Mouse (Mus musculus): ENCODE results near the gene Nod1. TPM values are rescaled to one million over a fixed set of nuclear protein-coding genes. Genes with fewer than 3 reads are reported as not detected.

The Nod1 gene
- polyA plus RNA-seq, 1 experiment from 2014 or later, result 3.3 TPM

GRCm38 (mm10) chr6:54988141-54988540, 15.7 kb upstream of the Nod1 start:
- H3K27ac ChIP-seq (ENCODE audit: low read depth), result no peak overlapping the region
- ATAC-seq (no peak), DNase-seq (no peak)
- peaks cover 17% of the 10 kb centered on the region for H3K4me1 ChIP-seq (ENCODE audit: insufficient read depth)
- no peak overlapping the region for H3K4me2 ChIP-seq (ENCODE audit: low read depth, low read length)
- H3K9ac ChIP-seq (replicated peaks), result no peak overlapping the region
- no peak for TF ChIP-seq EP300 (IDR thresholded peaks at IDR 0.05; ENCODE audit: low read depth)
- no peaks in the 10 kb centered on the region for H3K9me3 ChIP-seq (ENCODE audit: low read length)
- H3K4me3 ChIP-seq (ENCODE audit: low read depth, low read length), result no peak overlapping the region
- no peaks in the 10 kb centered on the region for H3K27me3 ChIP-seq (ENCODE audit: insufficient read depth, low read length)
- WGBS (ENCODE audit: insufficient replicate concordance), result 83% methylated on average over 6 of the region's 6 CpGs
- H3K36me3 ChIP-seq (replicated peaks; ENCODE audit: insufficient read depth, low read length), result no peaks in the 10 kb centered on the region

GRCm38 (mm10) chr6:54984096-54984495, 11.7 kb upstream of the Nod1 start:
- TF ChIP-seq EP300 (IDR thresholded peaks at IDR 0.05; ENCODE audit: low read depth) (no peak), CTCF (IDR thresholded peaks at IDR 0.05; ENCODE audit: low read depth) (no peak)
- Histone ChIP-seq H3K9me3 (ENCODE audit: low read length) (no peaks in the 10 kb centered on the region), H3K4me3 (ENCODE audit: low read depth, low read length) (no peak overlapping the region)

GRCm38 (mm10) chr6:54983526-54984050, 11.2 kb upstream of the Nod1 start:
- no peak overlapping the region for H3K4me2 ChIP-seq (ENCODE audit: low read depth, low read length)
- DNase-seq, result no peak
- H3K27me3 ChIP-seq (ENCODE audit: insufficient read depth, low read length), result no peaks in the 10 kb centered on the region
- 86% methylated on average over 4 of the region's 4 CpGs for WGBS (ENCODE audit: insufficient replicate concordance)
- no peak for ATAC-seq
- no peak overlapping the region for H3K4me3 ChIP-seq (ENCODE audit: low read depth, low read length)
- H3K36me3 ChIP-seq (replicated peaks; ENCODE audit: insufficient read depth, low read length), result no peaks in the 10 kb centered on the region
- H3K4me1 ChIP-seq (ENCODE audit: insufficient read depth), result no peaks in the 10 kb centered on the region
- no peaks in the 10 kb centered on the region for H3K9me3 ChIP-seq (ENCODE audit: low read length)
- H3K9ac ChIP-seq (replicated peaks), result no peak overlapping the region
- TF ChIP-seq EP300 (IDR thresholded peaks at IDR 0.05; ENCODE audit: low read depth), result no peak
- TF ChIP-seq CTCF (IDR thresholded peaks at IDR 0.05; ENCODE audit: low read depth), result no peak
- no peak overlapping the region for H3K27ac ChIP-seq (ENCODE audit: low read depth)

More at GRCm38 (mm10) chr6:54984096-54984495, 11.7 kb upstream of the Nod1 start:
- Histone ChIP-seq H3K4me1 (ENCODE audit: insufficient read depth) (no peaks in the 10 kb centered on the region), H3K27ac (ENCODE audit: low read depth) (no peak overlapping the region), H3K36me3 (replicated peaks; ENCODE audit: insufficient read depth, low read length) (no peaks in the 10 kb centered on the region), H3K27me3 (ENCODE audit: insufficient read depth, low read length) (no peaks in the 10 kb centered on the region), H3K4me2 (ENCODE audit: low read depth, low read length) (no peak overlapping the region), H3K9ac (replicated peaks) (no peak overlapping the region)
- WGBS (ENCODE audit: insufficient replicate concordance), result 88% methylated on average over 8 of the region's 8 CpGs
- ATAC-seq (no peak), DNase-seq (no peak)

GRCm38 (mm10) chr6:54979426-54979825, 7.0 kb upstream of the Nod1 start:
- H3K9me3 ChIP-seq (ENCODE audit: low read length), result no peaks in the 10 kb centered on the region
- H3K4me3 ChIP-seq (ENCODE audit: low read depth, low read length), result no peak overlapping the region
- H3K9ac ChIP-seq (replicated peaks), result no peak overlapping the region
- H3K27ac ChIP-seq (ENCODE audit: low read depth), result no peak overlapping the region
- H3K4me1 ChIP-seq (ENCODE audit: insufficient read depth), result no peaks in the 10 kb centered on the region
- TF ChIP-seq CTCF (IDR thresholded peaks at IDR 0.05; ENCODE audit: low read depth) (no peak), EP300 (IDR thresholded peaks at IDR 0.05; ENCODE audit: low read depth) (no peak)
- H3K27me3 ChIP-seq (ENCODE audit: insufficient read depth, low read length), result no peaks in the 10 kb centered on the region
- ATAC-seq (no peak), DNase-seq (no peak)
- 85% methylated on average over 6 of the region's 6 CpGs for WGBS (ENCODE audit: insufficient replicate concordance)
- H3K4me2 ChIP-seq (ENCODE audit: low read depth, low read length), result no peak overlapping the region
- no peaks in the 10 kb centered on the region for H3K36me3 ChIP-seq (replicated peaks; ENCODE audit: insufficient read depth, low read length)

GRCm38 (mm10) chr6:54975616-54976015, 3.2 kb upstream of the Nod1 start:
- Histone ChIP-seq H3K9ac (replicated peaks) (no peak overlapping the region), H3K27ac (ENCODE audit: low read depth) (no peak overlapping the region), H3K27me3 (ENCODE audit: insufficient read depth, low read length) (no peaks in the 10 kb centered on the region), H3K9me3 (ENCODE audit: low read length) (no peaks in the 10 kb centered on the region), H3K4me3 (ENCODE audit: low read depth, low read length) (no peak overlapping the region), H3K4me1 (ENCODE audit: insufficient read depth) (peaks cover 5% of the 10 kb centered on the region; the same call in 1 of the 2 replicates), H3K36me3 (replicated peaks; ENCODE audit: insufficient read depth, low read length) (no peaks in the 10 kb centered on the region), H3K4me2 (ENCODE audit: low read depth, low read length) (no peak overlapping the region)
- WGBS (ENCODE audit: insufficient replicate concordance), result 71% methylated on average over 1 of the region's 1 CpGs
- DNase-seq, result no peak
- TF ChIP-seq CTCF (IDR thresholded peaks at IDR 0.05; ENCODE audit: low read depth), result no peak
- TF ChIP-seq EP300 (IDR thresholded peaks at IDR 0.05; ENCODE audit: low read depth), result no peak
- no peak for ATAC-seq

GRCm38 (mm10) chr6:54974501-54974900, 2.1 kb upstream of the Nod1 start:
- DNase-seq (no peak), ATAC-seq (peak; percentile 40; the same call in 1 of the 2 replicates)
- peak; percentile 68 for TF ChIP-seq CTCF (IDR thresholded peaks at IDR 0.05; ENCODE audit: low read depth)
- TF ChIP-seq EP300 (IDR thresholded peaks at IDR 0.05; ENCODE audit: low read depth), result no peak
- no peaks in the 10 kb centered on the region for H3K9me3 ChIP-seq (ENCODE audit: low read length)
- H3K27ac ChIP-seq (ENCODE audit: low read depth), result no peak overlapping the region
- no peaks in the 10 kb centered on the region for H3K27me3 ChIP-seq (ENCODE audit: insufficient read depth, low read length)
- no peak overlapping the region for H3K4me3 ChIP-seq (ENCODE audit: low read depth, low read length)
- H3K4me1 ChIP-seq (ENCODE audit: insufficient read depth), result peaks cover 5% of the 10 kb centered on the region; the same call in 1 of the 2 replicates
- H3K4me2 ChIP-seq (ENCODE audit: low read depth, low read length), result no peak overlapping the region
- H3K36me3 ChIP-seq (replicated peaks; ENCODE audit: insufficient read depth, low read length), result no peaks in the 10 kb centered on the region
- 58% methylated on average over 5 of the region's 5 CpGs for WGBS (ENCODE audit: insufficient replicate concordance)
- no peak overlapping the region for H3K9ac ChIP-seq (replicated peaks)

- Histone ChIP-seq H3K9me3 (ENCODE audit: low read length) (no peaks in the 10 kb centered on the region), H3K4me3 (ENCODE audit: low read depth, low read length) (peak overlapping the region; percentile 56), H3K4me2 (ENCODE audit: low read depth, low read length) (peak overlapping the region; percentile 91), H3K4me1 (ENCODE audit: insufficient read depth) (peaks cover 5% of the 10 kb centered on the region; the same call in 1 of the 2 replicates), H3K27ac (ENCODE audit: low read depth) (peak overlapping the region; percentile 71), H3K36me3 (replicated peaks; ENCODE audit: insufficient read depth, low read length) (no peaks in the 10 kb centered on the region), H3K9ac (replicated peaks) (peak overlapping the region; percentile 74), H3K27me3 (ENCODE audit: insufficient read depth, low read length) (no peaks in the 10 kb centered on the region)
- DNase-seq (no peak), ATAC-seq (0 out of 2 replicates have a peak, but pooled peaks have one; percentile 38)
- TF ChIP-seq CTCF (IDR thresholded peaks at IDR 0.05; ENCODE audit: low read depth) (no peak), EP300 (IDR thresholded peaks at IDR 0.05; ENCODE audit: low read depth) (no peak)
- WGBS (ENCODE audit: insufficient replicate concordance), result 10% methylated on average over 5 of the region's 5 CpGs
Observed at GRCm38 (mm10) chr6:54972929-54973211, 458 bp upstream of the Nod1 start.
